Mouse (Mus musculus) bone marrow macrophage, adult 2 months (primary cell): ENCODE results near the gene Dnm3.

Experiments
- CTCF ChIP-seq: IDR thresholded peaks from 2 replicates; pipeline ENCODE4 v1.5.1; 2012; ENCODE audit warnings: low read depth, mild to moderate bottlenecking, low read length, moderate library complexity
- POLR2A ChIP-seq: IDR thresholded peaks from 2 replicates; pipeline ENCODE4 v1.6.1; 2012; ENCODE audit warnings: mild to moderate bottlenecking, low read depth, low read length, borderline replicate concordance

GRCm38 (mm10) chr1:161942082-161942481 lies 535.8 kb downstream of the Dnm3 start:
- TF ChIP-seq CTCF (no peak), POLR2A (no peak)
